Mouse (Mus musculus) heart, adult 18-20 months (tissue): ENCODE measurements around the gene Macrod2. TPM values are rescaled to one million over a fixed set of nuclear protein-coding genes. Genes with fewer than 3 reads are reported as not detected.

Experiments
- DNase-seq, 2 experiments: peaks; one replicate each; pipeline ENCODE4 v3.0.0; 2021 to 2022; ENCODE audit warnings: mixed read lengths in 1 of 2
- total RNA-seq, 2 experiments: library from RNA; stranded (reverse); gene quantifications; 2 replicates each; pipeline ENCODE4 v1.2.3; 2021

Gene Macrod2
- total RNA-seq, 2 experiments from 2014 or later: 7.2 to 8.3 TPM

- no peak for DNase-seq
Observed at GRCm38 (mm10) chr2:141505451-141505850, 1110.3 kb downstream of the Macrod2 start.

- no peak for DNase-seq
Observed at GRCm38 (mm10) chr2:141507929-141508897, 1113.1 kb downstream of the Macrod2 start.

GRCm38 (mm10) chr2:141514976-141515375, 1119.9 kb downstream of the Macrod2 start:
- no peak for DNase-seq

- DNase-seq: no peak
Observed at GRCm38 (mm10) chr2:141522081-141522480, 1127.0 kb downstream of the Macrod2 start.

GRCm38 (mm10) chr2:141545877-141546276, 1150.8 kb downstream of the Macrod2 start:
- no peak for DNase-seq

GRCm38 (mm10) chr2:141551701-141552100, 1156.6 kb downstream of the Macrod2 start:
- DNase-seq: no peak

- DNase-seq: no peak
Observed at GRCm38 (mm10) chr2:141556747-141557146, 1161.6 kb downstream of the Macrod2 start.

- no peak for DNase-seq
Observed at GRCm38 (mm10) chr2:141558242-141558827, 1163.2 kb downstream of the Macrod2 start.

GRCm38 (mm10) chr2:141565986-141566385, 1170.9 kb downstream of the Macrod2 start:
- DNase-seq: no peak

- no peak for DNase-seq
Observed at GRCm38 (mm10) chr2:141571360-141571759, 1176.3 kb downstream of the Macrod2 start.

GRCm38 (mm10) chr2:141578206-141578605, 1183.1 kb downstream of the Macrod2 start:
- no peak for DNase-seq

- DNase-seq: no peak
Observed at GRCm38 (mm10) chr2:141582431-141582830, 1187.3 kb downstream of the Macrod2 start.

- no peak for DNase-seq
Observed at GRCm38 (mm10) chr2:141582933-141583332, 1187.8 kb downstream of the Macrod2 start.

- peak; percentile 7 to 23 for DNase-seq
Observed at GRCm38 (mm10) chr2:141587290-141587689, 1192.2 kb downstream of the Macrod2 start.

GRCm38 (mm10) chr2:141591326-141591725, 1196.2 kb downstream of the Macrod2 start:
- no peak for DNase-seq

- no peak for DNase-seq
Observed at GRCm38 (mm10) chr2:141594811-141595210, 1199.7 kb downstream of the Macrod2 start.

- DNase-seq: no peak
Observed at GRCm38 (mm10) chr2:141617721-141618120, 1222.6 kb downstream of the Macrod2 start.

- DNase-seq: no peak
Observed at GRCm38 (mm10) chr2:141618257-141618656, 1223.1 kb downstream of the Macrod2 start.

- no peak for DNase-seq
Observed at GRCm38 (mm10) chr2:141664051-141664450, 1268.9 kb downstream of the Macrod2 start.

- DNase-seq: no peak
Observed at GRCm38 (mm10) chr2:141672814-141673213, 1277.7 kb downstream of the Macrod2 start.

- no peak for DNase-seq
Observed at GRCm38 (mm10) chr2:141673405-141673804, 1278.3 kb downstream of the Macrod2 start.

- DNase-seq: no peak
Observed at GRCm38 (mm10) chr2:141697541-141697940, 1302.4 kb downstream of the Macrod2 start.

- DNase-seq: no peak
Observed at GRCm38 (mm10) chr2:141698320-141698719, 1303.2 kb downstream of the Macrod2 start.
